Mouse (Mus musculus) CH12F3 (cell line): Measurements from ENCODE around the gene Nppc.

Experiments
- in situ Hi-C: fragments of 300-500 bp; cut with MboI; formaldehyde crosslinking; loops from 2 replicates; pipeline ENCODE4 v1.14.3; 2020; ENCODE audit warnings: low sequenced_read_pairs

Gene Nppc

GRCm38 (mm10) chr1:86670279-86671038 lies at the start of gene Nppc:
TSS of gene Nppc (minus strand) at chr1:86670571.
- in situ Hi-C loops: no loop called here

- in situ Hi-C loops: no loop called here
Measured at GRCm38 (mm10) chr1:86719391-86719790, 49.0 kb upstream of the Nppc start.

GRCm38 (mm10) chr1:86718190-86718589 lies 47.8 kb upstream of the Nppc start:
- in situ Hi-C loops: no loop called here

- in situ Hi-C loops: no loop called here
Measured at GRCm38 (mm10) chr1:86713054-86713453, 42.7 kb upstream of the Nppc start.

GRCm38 (mm10) chr1:86712045-86712444 lies 41.7 kb upstream of the Nppc start:
- in situ Hi-C loops: no loop called here

- in situ Hi-C loops: no loop called here
Measured at GRCm38 (mm10) chr1:86709546-86709945, 39.2 kb upstream of the Nppc start.

- in situ Hi-C loops: no loop called here
Measured at GRCm38 (mm10) chr1:86705461-86705860, 35.1 kb upstream of the Nppc start.

- in situ Hi-C loops: no loop called here
Measured at GRCm38 (mm10) chr1:86703965-86704326, 33.6 kb upstream of the Nppc start.

- in situ Hi-C loops: no loop called here
Measured at GRCm38 (mm10) chr1:86703300-86703964, 33.1 kb upstream of the Nppc start, which contains the start of gene Dis3l2. TSS of gene Dis3l2 (plus strand) at chr1:86703808.

- in situ Hi-C loops: no loop called here
Measured at GRCm38 (mm10) chr1:86700367-86700766, 30.0 kb upstream of the Nppc start.

- in situ Hi-C loops: no loop called here
Measured at GRCm38 (mm10) chr1:86699346-86700136, 29.2 kb upstream of the Nppc start.

GRCm38 (mm10) chr1:86698721-86699120 lies 28.4 kb upstream of the Nppc start:
- in situ Hi-C loops: no loop called here

GRCm38 (mm10) chr1:86696948-86697347 lies 26.6 kb upstream of the Nppc start:
- in situ Hi-C loops: no loop called here

GRCm38 (mm10) chr1:86691027-86691426 lies 20.7 kb upstream of the Nppc start:
- in situ Hi-C loops: no loop called here

GRCm38 (mm10) chr1:86687236-86687635 lies 16.9 kb upstream of the Nppc start:
- in situ Hi-C loops: no loop called here

GRCm38 (mm10) chr1:86678667-86679066 lies 8.3 kb upstream of the Nppc start:
- in situ Hi-C loops: no loop called here

GRCm38 (mm10) chr1:86677624-86678023 lies 7.3 kb upstream of the Nppc start:
- in situ Hi-C loops: no loop called here

- in situ Hi-C loops: no loop called here
Measured at GRCm38 (mm10) chr1:86675126-86675525, 4.8 kb upstream of the Nppc start.

- in situ Hi-C loops: no loop called here
Measured at GRCm38 (mm10) chr1:86674385-86674784, 4.0 kb upstream of the Nppc start.

GRCm38 (mm10) chr1:86669552-86670273 lies 658 bp downstream of the Nppc start:
- in situ Hi-C loops: no loop called here

- in situ Hi-C loops: no loop called here
Measured at GRCm38 (mm10) chr1:86665091-86665490, 5.3 kb downstream of the Nppc start.
